Mouse (Mus musculus) macrophage (primary cell): Measurements from ENCODE around the gene Atf7ip. TPM values are rescaled to one million over a fixed set of nuclear protein-coding genes. Genes with fewer than 3 reads are reported as not detected.

Experiments used
- H3K27ac ChIP-seq: fragments of 350-480 bp; formaldehyde crosslinking; 2 replicates; pipeline ENCODE4 v1.9.0; 2021
- H3K36me3 ChIP-seq: fragments of 350-480 bp; formaldehyde crosslinking; 2 replicates; pipeline ENCODE4 v1.9.0; 2021; ENCODE audit errors: inconsistent target
- H3K4me3 ChIP-seq: fragments of 350-480 bp; formaldehyde crosslinking; 2 replicates; pipeline ENCODE4 v1.9.0; 2021; ENCODE audit errors: inconsistent target
- H3K79me2 ChIP-seq: fragments of 350-480 bp; formaldehyde crosslinking; 2 replicates; pipeline ENCODE4 v1.9.0; 2021; ENCODE audit errors: inconsistent target
- WGBS: methylation state at CpG from one replicate; pipeline ENCODE4 v1.1.7; 2026; ENCODE audit warnings: inconsistent platforms; ENCODE audit not compliant: missing documents; 5-methylcytosine and 5-hydroxymethylcytosine counted together
- polyA plus RNA-seq: library from polyadenylated mRNA; stranded (reverse); fragments of 250-400 nt; gene quantifications from 3 replicates; pipeline ENCODE4 v1.2.4, GENCODE M21; 2018; ENCODE audit warnings: inconsistent platforms

The Atf7ip gene
- polyA plus RNA-seq, 1 experiment from 2014 or later: 34.6 TPM

DNA sequence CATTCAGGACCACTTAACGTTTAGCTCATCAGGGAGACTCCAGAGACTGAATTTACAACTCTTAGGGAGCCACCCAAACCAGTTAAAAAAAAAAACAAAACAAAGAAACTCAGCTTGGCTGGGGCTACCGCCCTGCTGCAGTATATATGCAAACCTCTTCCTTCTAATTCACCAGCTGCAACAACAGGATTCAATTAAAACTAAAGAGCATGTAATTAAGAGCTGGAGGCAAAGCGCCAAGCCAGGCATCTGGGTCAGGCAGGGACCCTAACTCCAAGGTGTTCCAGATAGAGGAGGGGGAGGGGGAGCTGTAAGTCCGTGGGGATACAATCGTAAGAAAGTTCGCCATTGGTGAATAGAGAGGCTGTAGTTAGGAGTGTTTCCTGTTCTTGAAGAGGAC lies 140.2 kb downstream of the Atf7ip start:
- no peak overlapping the region for H3K27ac ChIP-seq
- WGBS: 88% methylated on average over 6 of the region's 6 CpGs
- H3K4me3 ChIP-seq: no peak overlapping the region
- no peaks in the 10 kb centered on the region for H3K79me2 ChIP-seq
- no peaks in the 10 kb centered on the region for H3K36me3 ChIP-seq

DNA sequence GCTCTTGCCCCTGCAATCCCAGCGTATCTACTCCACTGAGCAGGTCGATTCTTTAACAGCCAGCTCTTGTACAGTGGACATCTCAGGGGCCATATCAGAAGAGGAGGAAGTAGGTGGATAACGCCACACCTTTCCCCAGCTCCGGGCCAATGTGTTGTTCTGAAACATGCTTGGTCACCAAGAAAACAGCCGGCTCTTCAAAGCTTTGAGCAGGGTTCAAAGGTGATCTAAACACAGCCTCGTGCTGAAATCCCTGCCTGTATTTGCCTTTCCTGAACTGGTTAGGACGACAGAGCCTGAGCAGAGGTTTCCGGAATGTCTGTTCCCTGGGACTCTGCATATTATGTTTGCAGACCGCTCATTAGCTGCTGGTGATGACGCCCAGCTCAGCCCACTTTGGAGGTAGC lies 141.5 kb downstream of the Atf7ip start:
- no peak overlapping the region for H3K27ac ChIP-seq
- WGBS: 97% methylated on average over 10 of the region's 10 CpGs

GRCm38 (mm10) chr6:136650664-136651063 lies 144.7 kb downstream of the Atf7ip start:
- Histone ChIP-seq H3K27ac (no peak overlapping the region), H3K79me2 (no peaks in the 10 kb centered on the region), H3K36me3 (no peaks in the 10 kb centered on the region), H3K4me3 (no peak overlapping the region)
- 90% methylated on average over 8 of the region's 8 CpGs for WGBS

More for the DNA sequence above, 141.5 kb downstream of the Atf7ip start:
- Histone ChIP-seq H3K36me3 (no peaks in the 10 kb centered on the region), H3K4me3 (no peak overlapping the region), H3K79me2 (no peaks in the 10 kb centered on the region)

GRCm38 (mm10) chr6:136653331-136653730 lies 147.4 kb downstream of the Atf7ip start:
- no peaks in the 10 kb centered on the region for H3K79me2 ChIP-seq
- WGBS: 31% methylated on average over 5 of the region's 5 CpGs
- H3K4me3 ChIP-seq: no peak overlapping the region
- H3K27ac ChIP-seq: no peak overlapping the region
- H3K36me3 ChIP-seq: no peaks in the 10 kb centered on the region

- WGBS: 7% methylated on average over 8 of the region's 20 CpGs
- Histone ChIP-seq H3K79me2 (no peaks in the 10 kb centered on the region), H3K36me3 (no peaks in the 10 kb centered on the region), H3K4me3 (no peak overlapping the region), H3K27ac (no peak overlapping the region)
These were observed 148.5 kb downstream of the Atf7ip start for GRCm38 (mm10) chr6:136654470-136654869.

GRCm38 (mm10) chr6:136655786-136656185 lies 149.8 kb downstream of the Atf7ip start:
- H3K4me3 ChIP-seq: no peak overlapping the region
- H3K36me3 ChIP-seq: no peaks in the 10 kb centered on the region
- no peak overlapping the region for H3K27ac ChIP-seq
- no peaks in the 10 kb centered on the region for H3K79me2 ChIP-seq
- 91% methylated on average over 8 of the region's 11 CpGs for WGBS

DNA sequence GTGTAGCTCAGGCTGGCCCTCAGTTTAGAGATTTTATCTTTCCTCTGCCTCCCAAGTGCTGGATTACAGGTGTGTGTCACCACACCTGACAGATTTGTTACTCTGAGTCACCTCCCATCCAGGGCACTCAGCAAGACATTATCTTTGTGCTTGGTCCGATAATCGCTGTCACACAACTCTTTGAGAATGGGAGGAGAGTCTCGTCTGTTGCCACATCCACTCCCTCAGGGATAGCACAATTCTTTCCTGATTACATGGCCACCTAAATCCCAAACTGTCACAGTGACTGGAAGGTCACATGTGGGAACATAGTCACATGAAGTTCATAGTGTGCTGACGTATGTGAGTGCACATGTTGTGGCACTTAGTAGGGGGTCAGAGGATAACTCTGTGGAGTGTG lies 152.3 kb downstream of the Atf7ip start:
- H3K4me3 ChIP-seq: no peak overlapping the region
- no peaks in the 10 kb centered on the region for H3K36me3 ChIP-seq
- no peaks in the 10 kb centered on the region for H3K79me2 ChIP-seq
- 96% methylated on average over 4 of the region's 4 CpGs for WGBS
- H3K27ac ChIP-seq: no peak overlapping the region

- Histone ChIP-seq H3K79me2 (no peaks in the 10 kb centered on the region), H3K27ac (no peak overlapping the region), H3K36me3 (no peaks in the 10 kb centered on the region), H3K4me3 (no peak overlapping the region)
- WGBS: 40% methylated on average over 9 of the region's 9 CpGs
These were observed 153.3 kb downstream of the Atf7ip start for GRCm38 (mm10) chr6:136659226-136659625.

Other genes starting within 250 kb of the Atf7ip start
- not detected in 3 replicates for gene Gm8994, start 178.6 kb upstream of the Atf7ip start, polyA plus RNA-seq
- gene E330021D16Rik, start 90.6 kb upstream of the Atf7ip start, polyA plus RNA-seq: not detected in 3 replicates
- 1.4 to 4.8 TPM (median 4.0 TPM) in 3 replicates for gene Plbd1, start 155.8 kb downstream of the Atf7ip start, polyA plus RNA-seq